Mouse (Mus musculus): ENCODE data around the gene 6430571L13Rik. TPM values are rescaled to one million over a fixed set of nuclear protein-coding genes. Genes with fewer than 3 reads are reported as not detected.

The 6430571L13Rik gene
- polyA plus RNA-seq, 1 experiment from 2014 or later = 0.85 TPM

GRCm38 (mm10) chr9:107355870-107356765 is 15.7 kb downstream of the 6430571L13Rik start:
- H3K4me3 ChIP-seq (ENCODE audit: low read length) = no peak overlapping the region
- peaks cover 5% of the 10 kb centered on the region; the same call in 1 of the 2 replicates for H3K27me3 ChIP-seq (ENCODE audit: control insufficient read depth, insufficient read depth, low read depth, low read length)
- no peak overlapping the region for H3K9ac ChIP-seq (ENCODE audit: low read length)
- 45% methylated on average over 6 of the region's 7 CpGs for WGBS
- H3K9me3 ChIP-seq (ENCODE audit: control insufficient read depth, low read length) = no peaks in the 10 kb centered on the region
- H3K4me2 ChIP-seq (ENCODE audit: low read depth, low read length) = no peak overlapping the region
- H3K27ac ChIP-seq (ENCODE audit: low read length) = no peak overlapping the region
- no peak for ATAC-seq (ENCODE audit: low read depth)
- no peaks in the 10 kb centered on the region for H3K36me3 ChIP-seq (ENCODE audit: control insufficient read depth, insufficient read depth, low read length)
- no peaks in the 10 kb centered on the region for H3K4me1 ChIP-seq (replicated peaks; ENCODE audit: control insufficient read depth, insufficient read depth, low read length)

- Histone ChIP-seq H3K36me3 (ENCODE audit: control insufficient read depth, insufficient read depth, low read length) (no peaks in the 10 kb centered on the region), H3K4me1 (replicated peaks; ENCODE audit: control insufficient read depth, insufficient read depth, low read length) (no peaks in the 10 kb centered on the region), H3K9me3 (ENCODE audit: control insufficient read depth, low read length) (no peaks in the 10 kb centered on the region), H3K27me3 (ENCODE audit: control insufficient read depth, insufficient read depth, low read depth, low read length) (peaks cover 5% of the 10 kb centered on the region; the same call in 1 of the 2 replicates), H3K4me2 (ENCODE audit: low read depth, low read length) (no peak overlapping the region), H3K27ac (ENCODE audit: low read length) (no peak overlapping the region), H3K4me3 (ENCODE audit: low read length) (no peak overlapping the region), H3K9ac (ENCODE audit: low read length) (no peak overlapping the region)
- 17% methylated on average over 5 of the region's 5 CpGs for WGBS
- peak; percentile 57 for ATAC-seq (ENCODE audit: low read depth)
Observed at GRCm38 (mm10) chr9:107357651-107358050, 17.2 kb downstream of the 6430571L13Rik start.

- ATAC-seq (ENCODE audit: low read depth) = no peak
- H3K9ac ChIP-seq (ENCODE audit: low read length) = no peak overlapping the region
- H3K4me3 ChIP-seq (ENCODE audit: low read length) = no peak overlapping the region
Observed at GRCm38 (mm10) chr9:107360989-107361388, 20.6 kb downstream of the 6430571L13Rik start.

GRCm38 (mm10) chr9:107366644-107367043 is 26.2 kb downstream of the 6430571L13Rik start:
- Histone ChIP-seq H3K36me3 (ENCODE audit: control insufficient read depth, insufficient read depth, low read length) (no peaks in the 10 kb centered on the region), H3K4me2 (ENCODE audit: low read depth, low read length) (no peak overlapping the region), H3K9me3 (ENCODE audit: control insufficient read depth, low read length) (no peaks in the 10 kb centered on the region), H3K4me1 (replicated peaks; ENCODE audit: control insufficient read depth, insufficient read depth, low read length) (no peaks in the 10 kb centered on the region), H3K9ac (ENCODE audit: low read length) (no peak overlapping the region), H3K27ac (ENCODE audit: low read length) (no peak overlapping the region), H3K27me3 (ENCODE audit: control insufficient read depth, insufficient read depth, low read depth, low read length) (no peaks in the 10 kb centered on the region; the same call in 1 of the 2 replicates), H3K4me3 (ENCODE audit: low read length) (no peak overlapping the region)
- 2% methylated on average over 3 of the region's 3 CpGs for WGBS
- ATAC-seq (ENCODE audit: low read depth) = no peak

More at GRCm38 (mm10) chr9:107360989-107361388, 20.6 kb downstream of the 6430571L13Rik start:
- Histone ChIP-seq H3K9me3 (ENCODE audit: control insufficient read depth, low read length) (no peaks in the 10 kb centered on the region), H3K4me1 (replicated peaks; ENCODE audit: control insufficient read depth, insufficient read depth, low read length) (no peaks in the 10 kb centered on the region), H3K27ac (ENCODE audit: low read length) (no peak overlapping the region), H3K4me2 (ENCODE audit: low read depth, low read length) (no peak overlapping the region), H3K27me3 (ENCODE audit: control insufficient read depth, insufficient read depth, low read depth, low read length) (peaks cover 2% of the 10 kb centered on the region), H3K36me3 (ENCODE audit: control insufficient read depth, insufficient read depth, low read length) (no peaks in the 10 kb centered on the region)
- WGBS = 15% methylated on average over 3 of the region's 3 CpGs

- no peak overlapping the region for H3K27ac ChIP-seq (ENCODE audit: low read length)
- ATAC-seq (ENCODE audit: low read depth) = no peak
Observed at GRCm38 (mm10) chr9:107368302-107368701, 27.9 kb downstream of the 6430571L13Rik start.

GRCm38 (mm10) chr9:107369270-107370105 is 29.1 kb downstream of the 6430571L13Rik start:
- Histone ChIP-seq H3K9me3 (ENCODE audit: control insufficient read depth, low read length) (no peaks in the 10 kb centered on the region), H3K4me1 (replicated peaks; ENCODE audit: control insufficient read depth, insufficient read depth, low read length) (no peaks in the 10 kb centered on the region), H3K9ac (ENCODE audit: low read length) (no peak overlapping the region), H3K36me3 (ENCODE audit: control insufficient read depth, insufficient read depth, low read length) (no peaks in the 10 kb centered on the region), H3K27me3 (ENCODE audit: control insufficient read depth, insufficient read depth, low read depth, low read length) (no peaks in the 10 kb centered on the region; the same call in 1 of the 2 replicates), H3K4me3 (ENCODE audit: low read length) (no peak overlapping the region), H3K27ac (ENCODE audit: low read length) (no peak overlapping the region), H3K4me2 (ENCODE audit: low read depth, low read length) (no peak overlapping the region)
- 29% methylated on average over 10 of the region's 10 CpGs for WGBS
- ATAC-seq (ENCODE audit: low read depth) = no peak

More at GRCm38 (mm10) chr9:107368302-107368701, 27.9 kb downstream of the 6430571L13Rik start:
- no peak overlapping the region for H3K4me3 ChIP-seq (ENCODE audit: low read length)
- no peaks in the 10 kb centered on the region for H3K36me3 ChIP-seq (ENCODE audit: control insufficient read depth, insufficient read depth, low read length)
- no peaks in the 10 kb centered on the region for H3K9me3 ChIP-seq (ENCODE audit: control insufficient read depth, low read length)
- no peaks in the 10 kb centered on the region for H3K4me1 ChIP-seq (replicated peaks; ENCODE audit: control insufficient read depth, insufficient read depth, low read length)
- H3K9ac ChIP-seq (ENCODE audit: low read length) = no peak overlapping the region
- H3K27me3 ChIP-seq (ENCODE audit: control insufficient read depth, insufficient read depth, low read depth, low read length) = no peaks in the 10 kb centered on the region; the same call in none of the 2 replicates
- WGBS = 32% methylated on average over 1 of the region's 1 CpGs
- H3K4me2 ChIP-seq (ENCODE audit: low read depth, low read length) = no peak overlapping the region

GRCm38 (mm10) chr9:107370106-107370463 is 29.7 kb downstream of the 6430571L13Rik start:
- no peaks in the 10 kb centered on the region for H3K9me3 ChIP-seq (ENCODE audit: control insufficient read depth, low read length)
- H3K4me3 ChIP-seq (ENCODE audit: low read length) = no peak overlapping the region
- no peaks in the 10 kb centered on the region for H3K36me3 ChIP-seq (ENCODE audit: control insufficient read depth, insufficient read depth, low read length)
- H3K9ac ChIP-seq (ENCODE audit: low read length) = no peak overlapping the region
- no peaks in the 10 kb centered on the region; the same call in 1 of the 2 replicates for H3K27me3 ChIP-seq (ENCODE audit: control insufficient read depth, insufficient read depth, low read depth, low read length)
- no peak overlapping the region for H3K4me2 ChIP-seq (ENCODE audit: low read depth, low read length)
- 9% methylated on average over 4 of the region's 4 CpGs for WGBS
- ATAC-seq (ENCODE audit: low read depth) = no peak
- H3K4me1 ChIP-seq (replicated peaks; ENCODE audit: control insufficient read depth, insufficient read depth, low read length) = no peaks in the 10 kb centered on the region
- H3K27ac ChIP-seq (ENCODE audit: low read length) = no peak overlapping the region

- ATAC-seq (ENCODE audit: low read depth) = no peak
- Histone ChIP-seq H3K27ac (ENCODE audit: low read length) (no peak overlapping the region), H3K4me3 (ENCODE audit: low read length) (no peak overlapping the region), H3K4me2 (ENCODE audit: low read depth, low read length) (no peak overlapping the region), H3K36me3 (ENCODE audit: control insufficient read depth, insufficient read depth, low read length) (no peaks in the 10 kb centered on the region), H3K4me1 (replicated peaks; ENCODE audit: control insufficient read depth, insufficient read depth, low read length) (no peaks in the 10 kb centered on the region), H3K9ac (ENCODE audit: low read length) (no peak overlapping the region), H3K27me3 (ENCODE audit: control insufficient read depth, insufficient read depth, low read depth, low read length) (peaks cover 18% of the 10 kb centered on the region), H3K9me3 (ENCODE audit: control insufficient read depth, low read length) (no peaks in the 10 kb centered on the region)
- WGBS = 49% methylated on average over 4 of the region's 4 CpGs
Observed at GRCm38 (mm10) chr9:107372441-107372840, 32.0 kb downstream of the 6430571L13Rik start.

GRCm38 (mm10) chr9:107374623-107375022 is 34.2 kb downstream of the 6430571L13Rik start:
- Histone ChIP-seq H3K36me3 (ENCODE audit: control insufficient read depth, insufficient read depth, low read length) (no peaks in the 10 kb centered on the region), H3K27me3 (ENCODE audit: control insufficient read depth, insufficient read depth, low read depth, low read length) (peaks cover 33% of the 10 kb centered on the region), H3K9ac (ENCODE audit: low read length) (no peak overlapping the region), H3K4me3 (ENCODE audit: low read length) (no peak overlapping the region), H3K27ac (ENCODE audit: low read length) (no peak overlapping the region), H3K4me2 (ENCODE audit: low read depth, low read length) (no peak overlapping the region), H3K9me3 (ENCODE audit: control insufficient read depth, low read length) (no peaks in the 10 kb centered on the region), H3K4me1 (replicated peaks; ENCODE audit: control insufficient read depth, insufficient read depth, low read length) (no peaks in the 10 kb centered on the region)
- ATAC-seq (ENCODE audit: low read depth) = peak; percentile 36; the same call in 1 of the 2 replicates
- 9% methylated on average over 8 of the region's 8 CpGs for WGBS

Measured in lung, embryonic 16.5 days (tissue).